Mouse (Mus musculus): ENCODE data around the gene Pacsin1. TPM values are rescaled to one million over a fixed set of nuclear protein-coding genes. Genes with fewer than 3 reads are reported as not detected.

The Pacsin1 gene
- total RNA-seq, 2 experiments from 2014 or later: 5.5 to 5.6 TPM

DNA sequence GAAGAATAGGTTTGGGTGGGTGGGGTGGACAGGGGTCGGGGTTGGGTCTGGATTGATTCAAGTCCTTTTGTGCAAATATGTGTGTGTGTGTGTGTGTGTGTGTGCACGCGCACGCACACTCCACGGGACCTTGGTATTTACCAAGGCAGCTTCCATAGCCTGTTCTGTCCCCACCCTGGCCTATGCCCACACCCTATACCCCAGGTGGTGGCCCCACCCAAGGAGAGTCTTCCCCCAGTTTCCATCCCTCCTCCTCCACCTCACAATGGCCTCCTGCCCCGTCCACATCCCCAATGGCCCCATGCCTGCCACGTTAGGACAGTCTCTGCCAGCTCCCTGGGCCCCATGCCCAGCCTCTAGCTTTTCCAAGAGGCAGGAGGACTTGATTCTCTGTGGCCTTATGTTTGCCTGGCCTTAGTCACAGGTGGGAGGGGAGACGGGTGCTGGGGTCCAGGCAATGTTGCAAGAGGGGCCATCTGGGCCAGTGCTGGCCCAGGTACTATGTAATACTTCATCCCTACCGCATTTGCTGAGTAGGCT lies 65.9 kb downstream of the Pacsin1 start:
- no peak for DNase-seq (ENCODE audit: low spot score in 2 of 2)

DNA sequence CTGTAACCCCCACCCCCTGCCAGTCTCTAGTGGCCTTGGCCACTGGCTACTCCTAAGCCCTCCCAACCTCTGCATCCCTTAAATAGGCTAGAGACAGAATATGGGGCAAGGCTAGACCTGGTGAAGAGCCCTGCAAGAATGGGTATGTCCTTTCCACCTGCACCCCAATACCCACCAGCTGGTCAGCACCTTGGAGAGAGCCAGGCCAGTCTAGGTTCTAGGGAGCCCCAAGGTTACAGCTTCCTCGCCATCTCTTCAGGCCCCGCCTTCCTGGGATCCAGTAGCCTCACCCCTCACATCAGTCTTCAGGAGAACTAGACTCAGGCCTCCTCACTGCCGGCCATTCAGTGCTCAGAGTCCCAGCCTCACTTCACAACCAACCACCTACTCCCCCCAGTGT lies 69.0 kb downstream of the Pacsin1 start:
- DNase-seq (ENCODE audit: low spot score in 2 of 2): no peak

DNA sequence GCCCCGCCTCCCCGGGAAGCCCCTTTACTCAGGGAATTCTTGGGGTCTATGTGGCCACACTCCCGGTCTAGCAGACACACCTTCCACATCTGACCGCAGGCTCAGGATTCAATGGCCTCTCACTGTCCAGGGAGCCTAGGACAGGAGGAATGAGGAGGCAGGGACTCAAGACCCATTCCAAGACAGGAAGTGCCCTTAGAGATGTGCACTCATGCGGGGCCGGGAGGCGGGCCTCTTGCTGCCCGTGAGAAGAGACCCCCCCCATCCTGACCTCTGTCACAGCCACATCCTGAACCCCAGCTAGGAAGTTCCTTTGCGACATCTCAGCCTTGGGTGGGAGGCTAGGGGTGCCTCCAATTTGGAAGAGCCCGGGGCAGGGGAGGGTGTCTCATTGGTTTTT lies 69.7 kb downstream of the Pacsin1 start:
- no peak for DNase-seq (ENCODE audit: low spot score in 2 of 2)

DNA sequence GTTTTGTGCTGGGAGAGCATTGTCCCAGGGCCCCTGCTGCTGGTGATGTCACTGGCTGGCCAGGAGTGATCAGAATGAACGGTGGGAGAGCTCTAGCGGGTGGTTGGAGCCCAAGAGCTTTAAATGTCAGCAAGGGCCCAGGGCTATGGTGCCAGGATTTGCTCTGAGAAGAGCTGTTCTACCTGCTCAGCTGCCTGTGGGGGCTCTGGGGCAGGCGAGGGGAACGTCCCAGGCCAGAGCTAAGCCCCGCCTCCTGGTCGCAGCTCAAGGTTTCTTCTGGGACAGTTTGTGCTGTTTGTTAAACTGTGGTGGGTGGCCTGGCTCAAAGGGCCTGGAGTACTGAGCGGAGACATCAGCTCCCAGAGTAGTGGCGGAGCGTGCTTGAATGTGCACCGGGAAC lies 70.1 kb downstream of the Pacsin1 start:
- no peak for DNase-seq (ENCODE audit: low spot score in 2 of 2)

DNA sequence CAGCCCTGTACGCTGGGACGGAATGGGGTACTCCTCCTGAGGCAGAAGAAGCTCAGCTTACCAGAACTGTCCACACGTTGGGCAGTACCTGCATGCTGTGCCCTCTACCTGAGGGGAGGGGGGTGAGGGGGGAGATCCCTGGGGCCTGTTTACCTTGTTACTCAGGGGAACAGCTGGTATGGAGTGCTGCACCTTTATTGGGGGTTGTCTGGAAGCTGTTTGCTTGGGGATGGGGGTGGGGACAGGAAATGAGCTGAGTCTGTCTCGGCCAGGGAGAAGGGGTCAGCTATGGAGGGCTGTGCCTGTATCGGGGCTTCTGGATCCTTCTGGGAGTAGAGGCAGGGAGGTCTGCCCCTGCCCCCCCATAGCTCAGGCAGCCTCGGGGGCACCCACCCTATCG lies 71.2 kb downstream of the Pacsin1 start:
- DNase-seq (ENCODE audit: low spot score in 2 of 2): no peak

DNA sequence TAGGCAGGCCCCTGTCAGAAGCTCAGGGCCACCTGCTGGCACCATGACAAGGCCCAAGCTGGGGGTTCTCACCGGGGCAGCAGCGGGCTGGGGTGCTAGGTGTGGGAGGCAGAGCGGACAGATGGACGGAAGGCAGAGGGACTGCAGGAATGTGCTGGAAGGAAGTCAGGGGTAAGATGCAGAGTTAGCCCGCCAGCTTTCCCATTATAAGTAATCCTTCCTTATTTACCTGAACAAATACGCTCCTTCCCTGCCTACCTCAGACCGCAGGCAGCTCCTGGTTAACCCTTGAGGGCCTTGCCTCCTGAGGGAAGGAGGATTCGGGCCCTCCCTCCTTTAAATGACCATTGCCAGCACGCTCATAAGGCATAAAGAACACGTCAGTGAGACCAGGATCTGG lies 73.5 kb downstream of the Pacsin1 start, which contains the start of gene Spdef:
Gene Spdef (minus strand): TSS at position 186 of the 400 bp plus-strand sequence.
- no peak for DNase-seq (ENCODE audit: low spot score in 2 of 2)

DNA sequence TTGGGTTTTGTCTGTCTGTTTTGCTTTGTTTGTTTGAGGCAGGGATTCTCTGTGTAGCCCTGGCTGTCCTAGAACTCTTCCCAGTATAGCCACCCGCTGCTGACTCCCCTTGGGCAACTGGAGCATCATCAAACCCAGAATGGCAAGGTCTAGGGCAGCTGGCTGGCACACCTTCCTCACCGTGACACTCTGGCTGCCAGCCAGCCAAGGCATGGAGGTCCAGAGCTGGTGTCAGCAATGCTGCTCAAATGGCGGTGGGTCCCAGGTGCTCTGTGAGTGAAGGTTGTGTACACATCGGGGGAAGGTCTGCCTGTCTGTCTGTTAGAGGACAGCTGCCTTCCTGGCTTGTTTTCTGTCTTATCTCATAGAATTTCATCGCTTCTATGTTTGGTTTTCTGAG lies 76.8 kb downstream of the Pacsin1 start:
- DNase-seq (ENCODE audit: low spot score in 2 of 2): no peak

DNA sequence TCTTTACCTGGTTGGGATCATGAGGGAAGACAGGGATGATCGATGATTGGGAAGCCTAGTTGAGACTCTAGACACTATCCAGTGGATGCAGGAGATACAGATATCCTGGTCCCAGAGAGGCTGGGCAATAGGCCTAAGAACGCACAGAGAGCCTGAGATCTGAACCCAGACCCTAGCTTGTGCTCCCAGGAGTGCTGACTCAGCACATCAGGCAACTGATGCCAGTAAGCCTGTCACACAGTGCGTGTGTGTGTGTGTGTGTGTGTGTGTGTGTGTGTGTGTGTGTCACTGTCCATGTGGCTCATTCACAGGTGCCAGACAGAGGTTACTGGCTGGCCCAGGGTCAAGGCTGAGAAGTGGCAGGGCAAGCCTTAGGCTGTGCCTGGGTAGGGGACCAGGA lies 77.4 kb downstream of the Pacsin1 start:
- no peak for DNase-seq (ENCODE audit: low spot score in 2 of 2)

DNA sequence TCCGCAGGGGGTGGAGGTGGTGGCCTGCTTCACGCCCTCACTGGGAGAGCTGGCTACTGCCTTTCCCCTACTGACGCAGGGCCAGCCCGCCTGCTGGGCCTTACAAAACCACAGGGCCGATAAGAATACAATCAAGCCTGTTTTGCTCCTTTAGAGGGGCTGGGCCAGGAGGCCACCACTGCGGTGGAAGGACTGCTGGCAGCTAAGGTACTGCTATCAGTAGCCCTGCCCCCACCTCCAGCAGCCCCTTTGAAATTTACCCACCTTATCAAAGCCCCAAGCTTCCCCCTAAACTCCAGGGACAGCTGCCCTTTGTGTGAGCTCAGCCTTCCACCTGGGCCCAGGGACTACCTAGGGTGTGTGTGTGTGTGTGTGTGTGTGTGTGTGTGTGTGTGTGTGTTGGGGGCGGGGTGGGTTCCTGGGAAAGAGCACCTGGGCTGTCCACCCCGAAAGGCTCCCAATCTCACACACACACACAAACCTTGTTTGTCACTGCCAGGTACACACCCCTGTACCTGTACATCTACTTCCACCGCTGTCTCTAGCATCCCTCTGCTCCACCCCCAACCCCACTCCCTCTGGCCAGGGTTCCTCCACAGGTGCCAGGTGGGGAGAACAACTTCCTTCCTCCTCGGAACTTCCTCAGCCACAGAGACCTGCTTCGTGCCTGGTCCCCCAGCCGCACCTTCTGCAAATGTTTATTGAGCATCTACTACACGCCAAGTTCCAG lies 79.2 kb downstream of the Pacsin1 start:
- no peak for DNase-seq (ENCODE audit: low spot score in 2 of 2)

DNA sequence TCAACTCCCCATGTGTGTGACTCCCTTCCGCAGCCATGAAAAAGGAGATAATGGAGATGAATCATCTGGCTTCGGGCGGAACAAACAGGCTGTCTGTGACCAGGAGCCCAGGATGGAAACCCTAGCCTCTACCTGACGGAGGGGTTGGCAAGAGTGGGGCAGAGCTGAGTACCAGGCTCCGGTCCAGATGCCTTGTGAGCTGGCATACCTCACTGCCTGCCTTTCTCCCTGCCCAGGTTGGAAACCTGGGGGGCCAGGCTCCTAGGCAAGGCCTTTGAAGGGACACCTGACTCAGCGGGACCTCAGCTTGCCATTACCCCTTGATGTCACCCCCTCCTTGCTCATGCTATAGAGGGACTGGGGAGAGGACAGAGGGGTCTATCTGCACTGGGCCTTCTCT lies 85.7 kb downstream of the Pacsin1 start:
- no peak for DNase-seq (ENCODE audit: low spot score in 2 of 2)

DNA sequence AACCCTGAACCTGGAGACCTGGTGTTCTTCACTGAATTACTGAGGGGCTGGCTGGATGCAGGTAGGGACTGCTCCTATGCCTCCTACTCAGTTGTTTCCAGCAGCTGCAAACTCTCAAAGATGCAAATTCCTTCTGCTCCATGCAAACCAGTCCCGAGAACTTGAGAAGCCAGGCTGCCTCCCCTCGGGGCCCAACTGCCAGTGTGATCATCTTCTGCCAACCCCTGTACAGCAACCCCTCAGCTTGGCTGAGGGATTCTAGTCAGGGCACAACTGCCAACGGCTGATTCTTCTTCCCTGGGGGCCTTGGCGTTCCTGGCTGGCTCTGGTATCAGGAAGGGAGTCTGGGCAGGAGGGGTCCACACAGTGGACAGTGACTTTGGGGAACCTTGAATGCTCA lies 91.1 kb downstream of the Pacsin1 start:
- DNase-seq (ENCODE audit: low spot score in 2 of 2): no peak

DNA sequence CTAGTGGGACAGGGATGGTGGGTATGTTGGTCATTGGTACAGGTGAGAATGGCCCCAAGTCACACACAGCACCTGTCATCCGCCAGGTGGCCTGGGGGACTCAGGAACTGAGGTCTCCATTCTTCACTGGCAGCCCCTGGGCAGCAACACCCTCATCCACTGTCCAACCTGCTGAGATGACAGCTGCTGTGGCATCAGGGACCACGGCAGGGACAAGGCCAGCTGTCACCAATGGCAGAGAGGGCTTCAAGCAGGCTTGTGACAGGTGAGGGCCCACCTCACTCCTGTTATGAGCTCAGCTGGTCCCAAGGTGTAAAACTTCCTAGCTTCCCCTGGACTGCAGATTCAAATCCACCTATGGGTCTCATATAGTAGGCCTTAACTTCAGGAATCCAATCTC lies 92.8 kb downstream of the Pacsin1 start:
- no peak for DNase-seq (ENCODE audit: low spot score in 2 of 2)

DNA sequence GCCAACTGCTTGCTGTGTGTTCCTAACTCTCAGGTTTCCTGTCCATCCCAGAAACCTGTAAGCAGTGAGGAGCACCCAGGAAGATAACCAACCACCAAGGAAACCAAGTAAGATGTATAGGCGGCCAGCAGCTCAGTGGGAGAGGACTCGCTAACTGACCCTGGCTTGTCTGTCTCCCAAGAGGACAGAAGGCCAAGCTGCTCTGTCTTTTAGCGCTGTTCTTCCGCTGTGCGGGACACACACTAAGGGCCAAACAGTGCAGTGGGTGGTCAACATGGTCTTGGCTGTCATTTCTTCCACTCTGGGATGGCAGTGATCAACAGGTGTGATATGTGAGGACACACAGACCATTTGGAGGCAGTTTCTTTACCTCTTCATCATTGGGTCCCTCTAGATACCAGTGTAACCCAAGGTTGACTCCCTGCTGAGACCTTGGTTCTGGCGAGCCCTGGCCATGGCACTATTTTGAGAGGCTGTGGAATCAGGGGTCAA lies 95.2 kb downstream of the Pacsin1 start:
- no peak for DNase-seq (ENCODE audit: low spot score in 2 of 2)

DNA sequence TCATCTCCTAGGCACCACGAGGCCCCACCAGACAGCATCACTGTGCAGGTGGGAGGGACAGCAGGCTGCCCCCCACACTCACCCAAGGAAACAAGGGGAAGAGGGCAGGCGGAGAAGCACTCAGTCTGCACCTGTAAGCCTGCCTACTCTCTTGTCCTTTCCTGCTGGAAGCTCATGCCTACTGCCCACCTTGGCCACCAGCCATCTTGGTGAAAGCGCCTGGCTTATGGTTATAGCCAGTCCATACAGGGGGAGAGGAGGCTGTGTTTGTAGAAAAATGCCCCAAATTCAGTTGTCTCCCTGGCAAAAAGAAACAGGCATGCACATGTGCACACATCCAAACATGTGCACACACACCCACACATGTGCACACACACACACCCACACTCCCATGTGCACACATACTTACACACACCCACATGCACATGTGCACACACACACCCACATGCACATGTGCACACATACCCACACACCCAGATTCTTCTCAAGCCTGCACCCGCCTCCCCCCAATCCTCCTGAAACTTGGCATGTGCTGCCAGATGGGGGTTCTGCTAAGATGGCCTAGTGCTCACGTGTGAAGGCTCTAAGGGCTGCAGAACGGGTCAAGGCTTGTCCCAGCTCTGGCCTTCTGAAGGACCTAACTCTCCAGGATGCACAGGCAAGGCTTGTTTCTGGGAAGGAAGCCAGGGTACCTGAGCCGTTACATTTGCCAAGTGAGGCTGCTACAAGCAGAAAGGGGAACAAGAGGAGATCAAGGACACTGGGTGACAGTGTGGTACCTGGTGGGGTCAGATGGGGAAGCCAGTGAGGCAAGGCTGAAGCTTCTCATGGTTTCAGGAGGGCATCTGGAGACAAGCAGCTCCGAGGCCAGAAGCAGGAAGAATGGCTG lies 96.2 kb downstream of the Pacsin1 start:
- DNase-seq (ENCODE audit: low spot score in 2 of 2): no peak

DNA sequence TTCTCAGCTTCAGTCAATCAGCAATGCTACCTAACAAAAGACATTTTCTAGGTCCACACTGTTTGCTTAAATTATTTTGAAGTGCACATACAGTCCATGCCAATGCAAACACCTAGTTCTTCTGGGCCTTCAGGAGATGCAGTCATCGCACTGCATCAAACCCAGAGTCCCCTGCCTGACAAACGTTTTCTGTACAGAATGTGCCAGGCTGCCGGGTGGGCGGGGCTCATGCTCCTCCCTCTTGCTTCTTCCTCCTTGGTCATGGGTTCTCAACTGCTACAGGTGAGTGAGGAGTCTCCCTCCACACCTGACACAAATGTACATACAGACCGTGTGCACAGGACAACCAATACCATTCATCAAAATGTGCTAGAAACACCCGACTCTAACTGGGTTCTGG lies 104.9 kb downstream of the Pacsin1 start:
- no peak for DNase-seq (ENCODE audit: low spot score in 2 of 2)

Other genes with a start within 250 kb of the Pacsin1 start
- gene Grm4, start 134.1 kb upstream of the Pacsin1 start, total RNA-seq (2021): 1 to 10 TPM; 1.5 to 6.2 TPM
- gene Hmga1, start 99.0 kb upstream of the Pacsin1 start, total RNA-seq (2021): 10 to 100 TPM; 41.6 to 44.9 TPM
- 10 to 100 TPM; 17.4 to 19.1 TPM for gene AI413582, start 89.8 kb upstream of the Pacsin1 start, total RNA-seq (2021)
- gene Nudt3, start 32.0 kb upstream of the Pacsin1 start, total RNA-seq (2021): 100 to 1,000 TPM; 173 to 174 TPM
- gene RPS10-NUDT3, start 20.3 kb upstream of the Pacsin1 start, total RNA-seq (2021): not detected
- gene Rps10, start 18.8 kb upstream of the Pacsin1 start, total RNA-seq (2021): 1,000 to 10,000 TPM; 1,377 to 1,386 TPM
- gene Spdef, start 73.4 kb downstream of the Pacsin1 start, total RNA-seq (2021): 1 to 10 TPM; 1.2 to 1.9 TPM
- 100 to 1,000 TPM; 127 to 130 TPM for gene D17Wsu92e, start 165.1 kb downstream of the Pacsin1 start, total RNA-seq (2021)
- 100 to 1,000 TPM; 115 to 124 TPM for gene Snrpc, start 182.6 kb downstream of the Pacsin1 start, total RNA-seq (2021)
- gene Uhrf1bp1, start 200.9 kb downstream of the Pacsin1 start, total RNA-seq (2021): 10 to 100 TPM; 24.5 to 24.8 TPM

Measured in adrenal gland, postnatal 4 days (tissue).